Mouse (Mus musculus): ENCODE measurements at regions not wholly inside any gene's neighbourhood (a gene's known extent, or its start where the extent isn't known, plus 50 kb on each side); places are given as distances from the start of the nearest gene placed in this dataset.

GRCm38 (mm10) chr8:115554185-115554584, 153.4 kb downstream of the Maf start:
- no peak for DNase-seq
- intact Hi-C loops (cut with DNase I; ENCODE audit: low total_unique reads), result no loop called here

GRCm38 (mm10) chr8:115551262-115551661, 156.3 kb downstream of the Maf start:
- intact Hi-C loops (cut with DNase I; ENCODE audit: low total_unique reads), result no loop called here
- DNase-seq, result no peak

- no peak for DNase-seq
- intact Hi-C loops (cut with DNase I; ENCODE audit: low total_unique reads), result no loop called here
Measured at GRCm38 (mm10) chr8:115549112-115549511, 158.5 kb downstream of the Maf start.

- intact Hi-C loops (cut with DNase I; ENCODE audit: low total_unique reads), result no loop called here
- no peak for DNase-seq
Measured at GRCm38 (mm10) chr8:115544067-115544466, 163.5 kb downstream of the Maf start.

GRCm38 (mm10) chr8:115542935-115543334, 164.7 kb downstream of the Maf start:
- no peak for DNase-seq
- intact Hi-C loops (cut with DNase I; ENCODE audit: low total_unique reads), result no loop called here

- DNase-seq, result no peak
- intact Hi-C loops (cut with DNase I; ENCODE audit: low total_unique reads), result no loop called here
Measured at GRCm38 (mm10) chr8:115539600-115539999, 168.0 kb downstream of the Maf start.

- intact Hi-C loops (cut with DNase I; ENCODE audit: low total_unique reads), result no loop called here
- no peak for DNase-seq
Measured at GRCm38 (mm10) chr8:115538236-115538635, 169.4 kb downstream of the Maf start.

- intact Hi-C loops (cut with DNase I; ENCODE audit: low total_unique reads), result no loop called here
- no peak for DNase-seq
Measured at GRCm38 (mm10) chr8:115537761-115538160, 169.8 kb downstream of the Maf start.

GRCm38 (mm10) chr8:115536554-115537346, 170.8 kb downstream of the Maf start:
- DNase-seq, result peak; percentile 32
- intact Hi-C loops (cut with DNase I; ENCODE audit: low total_unique reads), result no loop called here

- DNase-seq, result peak; percentile 28
- intact Hi-C loops (cut with DNase I; ENCODE audit: low total_unique reads), result no loop called here
Measured at GRCm38 (mm10) chr8:115536001-115536400, 171.6 kb downstream of the Maf start.

- DNase-seq, result no peak
- intact Hi-C loops (cut with DNase I; ENCODE audit: low total_unique reads), result no loop called here
Measured at GRCm38 (mm10) chr8:115534030-115534429, 173.6 kb downstream of the Maf start.

- intact Hi-C loops (cut with DNase I; ENCODE audit: low total_unique reads), result no loop called here
- DNase-seq, result no peak
Measured at GRCm38 (mm10) chr8:115531343-115531742, 176.3 kb downstream of the Maf start.

GRCm38 (mm10) chr8:115529568-115530342, 177.8 kb downstream of the Maf start:
- no peak for DNase-seq
- intact Hi-C loops (cut with DNase I; ENCODE audit: low total_unique reads), result no loop called here

GRCm38 (mm10) chr8:115528879-115529278, 178.7 kb downstream of the Maf start:
- DNase-seq, result no peak
- intact Hi-C loops (cut with DNase I; ENCODE audit: low total_unique reads), result no loop called here

GRCm38 (mm10) chr8:115525149-115525548, 182.4 kb downstream of the Maf start:
- no peak for DNase-seq
- intact Hi-C loops (cut with DNase I; ENCODE audit: low total_unique reads), result no loop called here

- peak; percentile 29 for DNase-seq
- intact Hi-C loops (cut with DNase I; ENCODE audit: low total_unique reads), result no loop called here
Measured at GRCm38 (mm10) chr8:115524713-115525112, 182.9 kb downstream of the Maf start.

GRCm38 (mm10) chr8:115522527-115522926, 185.1 kb downstream of the Maf start:
- no peak for DNase-seq
- intact Hi-C loops (cut with DNase I; ENCODE audit: low total_unique reads), result no loop called here

- no peak for DNase-seq
- intact Hi-C loops (cut with DNase I; ENCODE audit: low total_unique reads), result no loop called here
Measured at GRCm38 (mm10) chr8:115515647-115516046, 191.9 kb downstream of the Maf start.

- intact Hi-C loops (cut with DNase I; ENCODE audit: low total_unique reads), result no loop called here
- no peak for DNase-seq
Measured at GRCm38 (mm10) chr8:115514485-115514884, 193.1 kb downstream of the Maf start.

GRCm38 (mm10) chr8:115507180-115507579, 200.4 kb downstream of the Maf start:
- DNase-seq, result no peak
- intact Hi-C loops (cut with DNase I; ENCODE audit: low total_unique reads), result no loop called here

- intact Hi-C loops (cut with DNase I; ENCODE audit: low total_unique reads), result no loop called here
Measured at GRCm38 (mm10) chr8:115506741-115507140, 200.9 kb downstream of the Maf start.

More at GRCm38 (mm10) chr8:115506741-115507140, 200.9 kb downstream of the Maf start:
- no peak for DNase-seq
